Mouse (Mus musculus): ENCODE data around the gene Aadacl4. TPM values are rescaled to one million over a fixed set of nuclear protein-coding genes. Genes with fewer than 3 reads are reported as not detected.
A peak's percentile ranks its signal among the peaks of the same experiment; 100 is the strongest.
"Not testable (repeated sequence)": the region's sequence is repeated elsewhere in the genome, so short reads cannot be mapped to it uniquely, and the experiment has no call there.

The Aadacl4 gene
- polyA plus RNA-seq (2014; fragmentation: Nextera tagmentation; extraction: Ambion mirVana), result not detected in 2 replicates

DNA sequence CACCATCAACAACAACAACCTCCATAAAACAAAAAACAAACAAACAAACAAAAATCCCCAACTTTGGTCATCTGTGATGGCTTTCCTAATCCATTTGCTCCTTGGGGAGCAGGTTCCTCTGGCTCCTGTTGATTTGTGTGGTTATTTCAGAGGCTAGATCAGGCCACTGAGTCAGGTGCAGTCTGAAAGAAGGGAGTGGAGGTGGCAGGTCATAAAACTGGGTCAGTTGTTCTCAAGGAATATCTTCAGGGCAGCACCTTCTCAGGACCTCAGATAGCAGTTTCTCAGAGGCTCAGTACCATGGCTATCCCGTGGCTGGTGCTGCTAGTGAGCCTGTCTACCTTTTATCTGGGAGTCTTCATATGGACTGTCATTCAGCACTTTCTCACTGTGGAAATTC, at the start of gene Aadacl4:
Gene Aadacl4, plus strand, starts transcription at position 301 of the 400 bp plus-strand sequence.
- Histone ChIP-seq H3K9me3 (ENCODE audit: low read depth, low read length) (no peaks in the 10 kb centered on the region; the same call in 1 of the 2 replicates), H3K9ac (no peak within 1 kb of the TSS), H3K4me1 (ENCODE audit: insufficient read depth) (no peaks in the 10 kb centered on the region), H3K4me3 (ENCODE audit: low read depth, low read length) (no peak within 1 kb of the TSS), H3K4me2 (no peak within 1 kb of the TSS), H3K36me3 (ENCODE audit: insufficient read depth) (no peaks in the 10 kb centered on the region), H3K27ac (ENCODE audit: low read depth) (no peak within 1 kb of the TSS), H3K27me3 (ENCODE audit: insufficient read depth, low read length) (no peaks in the 10 kb centered on the region)
- no peak for TF ChIP-seq CTCF (IDR thresholded peaks at IDR 0.05; ENCODE audit: low read depth)
- ATAC-seq (ENCODE audit: insufficient read depth), result no peak
- WGBS, result 61% methylated on average over 1 of the region's 1 CpGs
- no peak for DNase-seq

DNA sequence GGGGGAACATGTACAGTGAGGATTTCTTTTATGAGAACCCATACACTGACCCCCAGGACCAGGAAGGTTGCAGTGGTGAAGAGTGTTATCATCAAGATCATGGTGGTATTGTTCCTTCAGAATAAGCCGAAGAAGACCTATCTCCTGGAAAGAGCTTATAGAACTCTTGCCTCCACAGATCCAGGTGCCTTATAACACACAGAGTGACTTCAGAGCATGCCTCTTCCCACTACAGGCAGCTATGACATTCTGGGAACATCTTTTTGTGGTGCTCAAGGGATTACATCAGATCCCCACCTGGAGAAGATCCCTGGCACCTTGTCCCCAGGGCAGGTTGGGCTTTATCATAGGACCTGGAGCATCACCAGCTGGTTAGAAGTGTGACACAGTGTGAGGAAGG, 48.5 kb upstream of the Aadacl4 start, which contains the start of gene Gm13124:
Gene Gm13124, minus strand, starts transcription at position 101 of the 400 bp plus-strand sequence.
- Histone ChIP-seq H3K27me3 (ENCODE audit: insufficient read depth, low read length) (no peaks in the 10 kb centered on the region), H3K9me3 (ENCODE audit: low read depth, low read length) (no peaks in the 10 kb centered on the region), H3K36me3 (ENCODE audit: insufficient read depth) (no peaks in the 10 kb centered on the region), H3K9ac (no peak within 1 kb of the TSS), H3K4me1 (ENCODE audit: insufficient read depth) (no peaks in the 10 kb centered on the region), H3K4me3 (ENCODE audit: low read depth, low read length) (no peak within 1 kb of the TSS), H3K27ac (ENCODE audit: low read depth) (no peak within 1 kb of the TSS), H3K4me2 (no peak within 1 kb of the TSS)
- no peak for TF ChIP-seq CTCF (IDR thresholded peaks at IDR 0.05; ENCODE audit: low read depth)
- DNase-seq, result no peak
- 94% methylated on average over 1 of the region's 1 CpGs for WGBS
- ATAC-seq (ENCODE audit: insufficient read depth), result no peak

DNA sequence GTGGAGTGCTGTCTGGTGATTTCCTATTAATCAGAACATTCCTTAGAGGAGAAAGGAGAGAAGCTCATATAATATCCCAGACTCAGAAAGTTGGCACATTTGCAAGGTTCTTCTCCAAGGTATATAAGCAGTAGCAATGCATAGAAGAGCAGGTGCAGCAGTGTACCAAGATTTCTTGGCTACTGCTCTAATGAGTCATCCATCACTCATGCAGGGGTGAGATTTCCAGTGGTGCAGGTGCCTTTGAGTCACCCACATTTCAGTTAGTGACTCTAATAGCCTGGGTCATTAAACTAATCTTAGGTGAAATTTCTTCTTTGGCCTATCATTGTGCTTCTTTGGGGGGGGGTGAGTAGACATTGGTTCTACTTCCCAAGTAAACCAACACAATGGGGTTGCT, 45.8 kb upstream of the Aadacl4 start:
- no peak for DNase-seq
- no peak overlapping the region for H3K9ac ChIP-seq
- H3K4me2 ChIP-seq, result no peak overlapping the region
- no peak overlapping the region for H3K4me3 ChIP-seq (ENCODE audit: low read depth, low read length)
- H3K4me1 ChIP-seq (ENCODE audit: insufficient read depth), result no peaks in the 10 kb centered on the region
- H3K9me3 ChIP-seq (ENCODE audit: low read depth, low read length), result no peaks in the 10 kb centered on the region
- H3K27ac ChIP-seq (ENCODE audit: low read depth), result no peak overlapping the region
- no peaks in the 10 kb centered on the region for H3K36me3 ChIP-seq (ENCODE audit: insufficient read depth)
- H3K27me3 ChIP-seq (ENCODE audit: insufficient read depth, low read length), result no peaks in the 10 kb centered on the region
- ATAC-seq (ENCODE audit: insufficient read depth), result no peak
- TF ChIP-seq CTCF (IDR thresholded peaks at IDR 0.05; ENCODE audit: low read depth), result no peak

DNA sequence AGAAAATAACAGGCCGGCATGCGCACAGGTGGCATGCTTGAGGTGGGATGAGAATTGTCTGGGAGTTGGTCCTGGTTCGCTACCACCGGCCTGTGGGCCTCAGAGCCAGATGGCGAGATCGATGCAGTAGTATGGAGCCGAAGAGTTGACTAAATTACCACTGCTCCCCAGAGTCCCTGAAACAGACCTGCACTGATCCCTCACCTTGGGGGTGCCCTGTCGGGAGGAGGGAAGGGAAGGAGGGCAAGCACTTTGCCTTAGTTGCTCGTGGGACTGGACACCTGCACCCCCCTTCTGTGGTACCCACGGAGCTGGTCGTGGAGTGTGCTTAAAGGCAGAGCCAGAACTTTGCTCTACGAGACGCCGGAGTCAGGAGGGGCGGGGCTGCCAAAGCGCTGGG, 27.3 kb upstream of the Aadacl4 start:
- H3K27ac ChIP-seq (ENCODE audit: low read depth); DNase-seq; H3K4me1 ChIP-seq (ENCODE audit: insufficient read depth); H3K27me3 ChIP-seq (ENCODE audit: insufficient read depth, low read length); H3K4me2 ChIP-seq; H3K36me3 ChIP-seq (ENCODE audit: insufficient read depth); H3K4me3 ChIP-seq (ENCODE audit: low read depth, low read length); H3K9ac ChIP-seq; H3K9me3 ChIP-seq (ENCODE audit: low read depth, low read length): not testable (repeated sequence)
- 84% methylated on average over 12 of the region's 16 CpGs for WGBS
- peak; percentile 38; the same call in 1 of the 2 replicates for ATAC-seq (ENCODE audit: insufficient read depth)

DNA sequence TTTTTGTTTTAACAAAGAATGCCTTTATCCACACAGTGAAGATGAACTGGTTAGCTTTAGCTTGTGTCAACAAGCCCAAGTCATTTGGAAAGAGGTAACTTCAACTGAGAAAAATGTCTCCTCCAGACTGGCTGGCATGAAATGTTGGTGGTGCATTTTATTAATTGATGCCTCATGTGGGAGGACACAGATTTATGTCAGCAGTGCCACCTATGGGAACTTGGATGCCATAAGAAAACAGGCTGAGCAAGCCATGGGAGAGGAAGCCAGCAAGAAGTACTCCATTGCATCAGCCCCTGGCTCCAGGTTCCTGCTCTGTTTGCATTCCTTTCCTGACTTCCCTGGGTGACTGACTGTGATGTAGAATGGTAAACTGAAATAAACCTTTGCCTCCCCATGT, 20.7 kb upstream of the Aadacl4 start:
- no peak overlapping the region for H3K27ac ChIP-seq (ENCODE audit: low read depth)
- ATAC-seq (ENCODE audit: insufficient read depth) (no peak), DNase-seq (no peak)
- no peaks in the 10 kb centered on the region for H3K27me3 ChIP-seq (ENCODE audit: insufficient read depth, low read length)
- TF ChIP-seq CTCF (IDR thresholded peaks at IDR 0.05; ENCODE audit: low read depth), result no peak
- H3K4me3 ChIP-seq (ENCODE audit: low read depth, low read length), result no peak overlapping the region
- no peaks in the 10 kb centered on the region for H3K36me3 ChIP-seq (ENCODE audit: insufficient read depth)
- H3K9ac ChIP-seq, result no peak overlapping the region
- no peaks in the 10 kb centered on the region; the same call in 1 of the 2 replicates for H3K9me3 ChIP-seq (ENCODE audit: low read depth, low read length)
- no peak overlapping the region for H3K4me2 ChIP-seq
- no peaks in the 10 kb centered on the region for H3K4me1 ChIP-seq (ENCODE audit: insufficient read depth)

DNA sequence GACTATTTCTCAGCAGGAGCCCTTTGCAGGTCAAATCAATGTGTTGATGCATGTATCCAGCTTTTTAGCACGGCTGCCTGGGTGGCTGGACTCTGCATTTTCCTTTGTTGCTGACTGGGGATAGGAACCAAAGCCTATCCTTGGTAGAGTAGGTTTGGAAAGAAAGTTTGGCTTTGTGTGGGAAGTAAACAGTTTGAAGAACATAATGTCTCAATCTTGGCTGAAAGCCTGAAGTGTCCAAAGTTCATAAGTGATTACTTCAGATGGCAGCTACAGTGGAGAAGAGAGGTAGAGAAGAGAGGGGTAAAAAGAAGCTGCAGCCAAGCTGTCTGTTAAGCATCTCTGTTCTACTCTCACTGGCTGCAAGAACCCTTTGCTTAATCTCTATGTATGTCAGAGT, 1.1 kb downstream of the Aadacl4 start:
- Histone ChIP-seq H3K36me3 (ENCODE audit: insufficient read depth) (no peaks in the 10 kb centered on the region), H3K4me1 (ENCODE audit: insufficient read depth) (no peaks in the 10 kb centered on the region), H3K4me2 (no peak overlapping the region), H3K9me3 (ENCODE audit: low read depth, low read length) (no peaks in the 10 kb centered on the region; the same call in 1 of the 2 replicates), H3K9ac (no peak overlapping the region), H3K27ac (ENCODE audit: low read depth) (no peak overlapping the region), H3K27me3 (ENCODE audit: insufficient read depth, low read length) (no peaks in the 10 kb centered on the region), H3K4me3 (ENCODE audit: low read depth, low read length) (no peak overlapping the region)
- TF ChIP-seq CTCF (IDR thresholded peaks at IDR 0.05; ENCODE audit: low read depth), result no peak
- DNase-seq, result no peak
- 67% methylated on average over 1 of the region's 1 CpGs for WGBS
- no peak for ATAC-seq (ENCODE audit: insufficient read depth)

DNA sequence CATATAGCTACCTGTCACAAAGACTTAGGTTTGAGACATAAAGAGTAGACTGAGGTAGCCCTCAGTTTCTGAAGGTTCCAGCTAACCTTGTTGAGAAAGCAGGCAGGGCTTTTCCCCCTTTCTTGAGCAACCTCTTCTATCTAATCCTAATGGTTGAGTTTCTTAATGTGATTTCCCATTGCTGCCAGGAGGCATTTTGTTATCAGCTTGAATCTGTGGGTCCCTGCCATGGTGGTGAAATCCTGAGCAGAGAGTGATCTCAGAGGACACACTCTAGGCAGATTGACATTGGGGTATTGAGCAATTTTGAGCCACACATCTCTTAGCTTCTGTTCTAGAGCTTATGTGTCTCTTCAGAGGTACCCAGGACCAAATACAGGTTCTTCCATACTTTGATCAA, 24.8 kb downstream of the Aadacl4 start:
- H3K27me3 ChIP-seq (ENCODE audit: insufficient read depth, low read length), result no peaks in the 10 kb centered on the region
- H3K4me1 ChIP-seq (ENCODE audit: insufficient read depth), result no peaks in the 10 kb centered on the region
- H3K9me3 ChIP-seq (ENCODE audit: low read depth, low read length), result peaks cover 3% of the 10 kb centered on the region; the same call in 1 of the 2 replicates
- no peak overlapping the region for H3K9ac ChIP-seq
- no peak for TF ChIP-seq CTCF (IDR thresholded peaks at IDR 0.05; ENCODE audit: low read depth)
- no peak for DNase-seq
- H3K27ac ChIP-seq (ENCODE audit: low read depth), result no peak overlapping the region
- no peak for ATAC-seq (ENCODE audit: insufficient read depth)
- H3K4me2 ChIP-seq, result no peak overlapping the region
- H3K36me3 ChIP-seq (ENCODE audit: insufficient read depth), result no peaks in the 10 kb centered on the region
- no peak overlapping the region for H3K4me3 ChIP-seq (ENCODE audit: low read depth, low read length)

Other genes with a start within 250 kb of the Aadacl4 start
- gene Pramef20, start 235.8 kb upstream of the Aadacl4 start, polyA plus RNA-seq (2014; fragmentation: Nextera tagmentation; extraction: Ambion mirVana), result not detected in 2 replicates
- gene Pramef12, start 205.2 kb upstream of the Aadacl4 start, polyA plus RNA-seq (2014; fragmentation: Nextera tagmentation; extraction: Ambion mirVana), result not detected in 2 replicates
- gene 1700012P22Rik, start 174.9 kb upstream of the Aadacl4 start, polyA plus RNA-seq (2014; fragmentation: Nextera tagmentation; extraction: Ambion mirVana), result not detected in 2 replicates
- not detected in 2 replicates for gene Gm9944, start 160.4 kb upstream of the Aadacl4 start, polyA plus RNA-seq (2014; fragmentation: Nextera tagmentation; extraction: Ambion mirVana)
- gene Aadacl3, start 150.0 kb upstream of the Aadacl4 start, polyA plus RNA-seq (2014; fragmentation: Nextera tagmentation; extraction: Ambion mirVana), result not detected in 2 replicates
- gene 9430007A20Rik, start 93.9 kb upstream of the Aadacl4 start, polyA plus RNA-seq (2014; fragmentation: Nextera tagmentation; extraction: Ambion mirVana), result not detected in 2 replicates
- not detected in 2 replicates for gene Gm13124, start 48.6 kb upstream of the Aadacl4 start, polyA plus RNA-seq (2014; fragmentation: Nextera tagmentation; extraction: Ambion mirVana)
- gene Gm436, start 72.7 kb downstream of the Aadacl4 start, polyA plus RNA-seq (2014; fragmentation: Nextera tagmentation; extraction: Ambion mirVana), result not detected in 2 replicates
- gene Gm13178, start 107.7 kb downstream of the Aadacl4 start, polyA plus RNA-seq (2014; fragmentation: Nextera tagmentation; extraction: Ambion mirVana), result not detected in 2 replicates
- not detected in 2 replicates for gene Gm438, start 172.9 kb downstream of the Aadacl4 start, polyA plus RNA-seq (2014; fragmentation: Nextera tagmentation; extraction: Ambion mirVana)

Data from lung, embryonic 14.5 days (tissue).